Mouse (Mus musculus): ENCODE results near the gene Fez1.
A peak's percentile ranks its signal among the peaks of the same experiment; 100 is the strongest.

The Fez1 gene

DNA sequence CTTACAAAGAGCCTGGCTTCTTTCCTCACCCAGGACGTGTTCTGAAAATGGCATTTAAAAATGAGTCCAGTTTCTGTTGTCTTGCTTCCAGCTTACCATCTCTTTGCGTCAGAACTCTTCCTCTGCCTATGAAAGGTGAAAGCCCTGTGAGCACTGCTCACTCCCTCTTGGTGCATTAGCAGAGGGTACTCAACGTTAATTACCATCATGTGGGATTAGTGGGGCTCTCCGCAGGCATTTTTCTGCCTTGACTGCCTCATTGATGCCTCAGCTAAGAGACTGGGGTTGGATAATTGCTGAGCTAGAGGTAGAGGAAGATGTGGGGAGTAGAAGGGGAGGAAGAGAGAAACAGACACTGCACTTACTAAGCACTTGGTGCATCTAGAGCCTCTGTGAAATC, 24.7 kb downstream of the Fez1 start:
- no peak for DNase-seq

DNA sequence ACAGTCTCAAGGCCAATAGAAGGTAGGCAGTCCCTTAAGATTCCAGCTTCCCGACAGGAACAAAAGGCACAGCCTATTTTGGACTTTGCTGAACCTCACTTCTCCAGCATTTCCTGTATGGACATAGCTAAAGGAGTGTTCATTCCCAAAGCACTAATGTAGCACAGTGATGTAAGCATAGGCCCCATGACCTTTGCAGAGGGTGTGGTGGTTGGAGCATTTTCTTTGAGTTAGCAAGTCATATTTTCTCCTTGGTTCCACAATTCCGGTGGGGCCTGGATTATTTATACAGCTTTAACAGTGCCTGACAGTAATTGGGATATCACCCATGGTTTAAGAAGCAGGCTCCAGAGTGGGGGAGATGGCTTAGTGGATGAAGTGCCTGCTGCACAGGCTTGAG, 27.0 kb downstream of the Fez1 start:
- no peak for DNase-seq

DNA sequence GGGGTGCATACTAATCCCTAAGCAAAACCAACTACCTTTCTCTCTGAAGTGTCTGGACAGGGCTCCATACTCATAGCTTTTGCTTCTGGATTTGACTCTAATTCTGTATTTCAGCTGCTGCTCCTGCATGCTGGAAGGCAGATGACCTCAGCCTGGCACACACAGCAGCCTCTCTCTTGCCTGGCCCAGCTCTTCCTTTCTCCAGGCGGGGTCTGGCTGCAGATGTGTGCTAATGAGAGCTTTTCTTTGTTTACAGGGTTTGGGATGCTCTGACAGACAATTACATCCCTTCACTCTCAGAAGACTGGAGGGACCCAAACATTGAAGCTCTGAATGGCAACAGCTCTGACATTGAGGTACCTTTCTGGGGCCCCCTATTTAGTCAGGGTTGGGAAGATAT, 28.4 kb downstream of the Fez1 start:
- no peak for DNase-seq

DNA sequence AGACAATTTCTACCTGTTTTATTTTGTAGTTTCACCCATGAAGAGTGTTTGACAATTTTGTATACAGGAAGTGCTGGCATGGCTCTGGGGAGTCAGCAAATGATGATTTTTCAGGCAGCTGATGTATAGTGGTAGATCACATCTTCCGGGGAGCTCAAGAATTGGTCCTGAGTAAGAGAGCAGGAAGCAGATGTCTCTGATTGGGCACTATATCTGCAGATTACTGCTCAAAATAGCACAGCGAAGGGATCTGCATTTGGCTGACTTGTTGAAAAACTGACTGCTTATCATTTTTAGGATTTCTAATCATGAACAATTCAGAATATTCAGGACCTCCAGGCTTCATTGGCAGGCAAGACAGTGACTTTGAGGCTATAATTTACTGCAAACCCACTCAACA, 30.5 kb downstream of the Fez1 start:
- DNase-seq: no peak

DNA sequence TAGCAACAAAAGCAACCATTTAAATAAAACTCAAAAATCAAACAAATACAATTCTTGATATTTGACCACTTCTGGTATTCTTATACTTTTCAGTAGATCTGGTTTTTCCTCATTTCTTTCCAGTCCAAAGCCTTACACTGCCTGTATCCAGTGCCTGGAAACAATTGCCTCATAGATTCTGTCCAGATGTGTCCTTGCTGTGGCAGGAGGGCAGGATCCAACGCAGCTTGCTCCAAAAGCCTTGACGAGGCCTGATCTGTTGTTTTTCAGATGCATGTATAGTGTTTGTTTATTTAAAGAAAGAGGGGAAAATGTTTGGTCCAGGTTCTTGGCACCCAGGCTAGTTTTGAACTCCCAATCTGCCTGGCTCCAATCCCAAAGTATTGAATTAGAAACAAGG, 34.7 kb downstream of the Fez1 start:
- DNase-seq: no peak

DNA sequence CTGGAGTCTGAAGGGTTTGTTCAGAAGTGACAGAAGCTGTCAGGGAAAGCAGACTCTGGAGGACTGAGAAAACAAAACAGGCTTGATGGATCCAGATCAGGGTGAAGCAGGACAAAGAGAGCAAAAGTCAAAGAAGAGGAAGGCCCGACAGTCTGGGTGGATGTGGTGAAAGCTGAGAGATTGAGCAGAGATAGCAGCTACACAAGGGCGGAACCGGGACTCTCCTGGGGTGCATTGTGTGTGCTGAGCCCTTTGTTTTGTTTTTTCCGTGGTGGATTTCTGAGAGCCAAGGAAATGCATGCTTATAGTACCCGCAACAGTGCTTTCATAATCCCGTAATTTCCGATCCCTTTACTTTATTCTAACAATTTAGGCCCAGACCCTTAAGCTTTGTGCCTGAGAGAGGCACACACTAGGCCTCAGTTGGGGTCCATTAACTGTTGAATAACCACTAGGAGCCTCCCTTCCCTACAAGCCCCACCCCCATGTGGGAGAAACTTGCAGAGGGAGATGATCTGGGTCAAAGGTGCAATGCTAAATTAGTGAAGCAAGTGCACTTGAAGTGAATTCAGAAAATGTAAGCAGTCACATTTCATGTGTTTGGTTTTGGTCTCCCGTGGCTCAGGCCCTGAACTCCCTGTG, 35.9 kb downstream of the Fez1 start:
- DNase-seq: no peak

DNA sequence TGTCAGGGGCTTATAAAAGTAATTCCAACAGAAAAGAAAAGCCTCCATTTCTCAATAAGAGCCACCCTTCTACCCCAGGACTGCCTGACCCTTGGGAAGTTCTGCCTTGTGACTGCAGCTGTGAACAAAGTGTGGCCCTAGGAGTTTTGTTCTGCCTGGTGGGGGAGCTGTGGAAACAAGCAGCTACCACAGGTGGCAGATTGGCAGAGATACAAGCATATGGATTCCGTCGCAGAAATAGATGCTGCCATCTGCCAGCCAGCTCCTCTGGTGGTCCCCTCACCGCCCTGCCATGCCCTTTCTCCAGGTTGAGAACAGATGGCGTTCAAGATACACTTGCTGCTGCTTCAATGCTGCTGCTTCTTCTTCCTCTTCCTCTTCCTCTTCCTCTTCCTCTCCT, 37.0 kb downstream of the Fez1 start:
- DNase-seq: no peak

DNA sequence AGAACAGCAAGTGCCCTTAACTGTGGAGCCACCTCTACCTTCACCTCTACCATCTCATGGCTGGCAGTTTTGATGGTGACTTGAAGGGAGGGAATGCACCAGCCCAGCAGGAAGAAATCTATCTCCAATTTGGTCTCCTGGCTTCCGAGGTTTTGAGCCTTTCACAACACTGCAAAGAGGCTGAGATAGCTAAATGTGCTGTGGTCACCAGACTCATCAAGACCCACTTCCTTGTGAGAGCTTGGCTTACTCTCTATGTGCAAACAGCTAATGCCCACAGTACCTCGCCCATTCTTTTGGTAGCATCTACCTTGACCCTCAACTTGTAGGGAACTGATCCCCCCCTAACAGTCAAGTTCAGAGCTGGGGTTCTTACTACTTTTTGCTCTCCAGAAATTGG, 40.9 kb downstream of the Fez1 start:
- no peak for DNase-seq

DNA sequence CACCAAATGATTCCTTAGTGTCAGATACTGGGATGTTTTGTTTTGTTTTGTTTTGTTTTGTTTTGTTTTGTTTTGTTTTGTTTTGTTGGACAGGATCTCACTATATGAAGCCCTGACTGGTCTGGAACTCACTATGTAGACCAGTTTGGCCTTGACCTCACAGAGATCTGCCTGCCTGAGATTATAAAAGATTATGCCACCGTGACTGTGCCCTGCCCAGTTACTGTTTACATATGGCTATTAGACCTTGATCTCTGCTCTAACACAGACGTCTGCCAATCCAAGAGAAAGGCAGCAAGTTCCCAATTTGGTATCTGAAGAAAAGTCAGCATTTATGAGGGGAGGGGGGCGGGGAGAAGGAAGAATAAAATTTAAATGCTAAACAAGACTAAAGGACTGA, 42.0 kb downstream of the Fez1 start:
- DNase-seq: no peak

DNA sequence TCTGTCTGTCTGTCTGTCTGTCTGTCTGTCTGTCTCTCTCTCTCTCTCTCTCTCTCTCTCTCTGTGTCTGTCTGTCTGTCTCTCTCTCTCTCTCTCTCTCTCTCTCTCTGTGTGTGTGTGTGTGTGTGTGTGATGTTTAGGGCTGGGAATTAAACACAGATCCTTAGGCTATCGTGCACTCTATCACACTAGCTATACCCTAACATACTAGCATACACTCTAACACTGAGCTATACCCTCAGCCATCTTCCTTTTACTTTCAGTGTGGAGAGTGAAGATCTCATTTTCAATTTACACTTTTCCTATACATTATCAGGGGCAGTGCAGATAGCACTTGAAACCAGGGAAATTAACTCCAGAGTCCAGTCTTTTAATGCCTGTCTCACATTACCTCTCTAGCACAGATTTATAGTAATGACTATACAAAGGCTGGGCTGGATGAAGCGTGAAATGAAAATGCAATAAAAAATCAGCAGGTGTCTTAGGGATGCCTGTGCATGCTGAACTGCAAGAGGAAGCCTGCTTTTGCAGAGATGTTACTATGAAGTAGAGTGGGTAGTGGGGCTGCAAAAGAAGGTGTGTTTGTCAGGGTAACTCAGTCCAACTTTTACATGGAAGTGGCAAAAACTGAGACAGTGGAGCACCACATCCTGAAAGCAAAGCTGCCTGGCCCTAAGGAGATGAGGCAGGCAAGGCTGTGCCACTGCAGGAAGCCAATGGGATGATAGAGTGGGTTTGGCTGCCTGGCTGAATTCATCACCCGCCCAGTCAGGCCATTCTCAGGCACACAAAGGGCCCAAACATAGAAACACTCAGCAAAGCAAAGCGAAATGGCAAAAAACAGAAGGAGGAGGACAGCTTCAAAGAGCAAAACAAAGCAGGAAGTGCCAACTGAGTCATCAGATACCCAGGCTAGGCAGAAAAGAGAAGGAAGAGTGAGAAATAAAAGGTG, 43.5 kb downstream of the Fez1 start:
- no peak for DNase-seq

DNA sequence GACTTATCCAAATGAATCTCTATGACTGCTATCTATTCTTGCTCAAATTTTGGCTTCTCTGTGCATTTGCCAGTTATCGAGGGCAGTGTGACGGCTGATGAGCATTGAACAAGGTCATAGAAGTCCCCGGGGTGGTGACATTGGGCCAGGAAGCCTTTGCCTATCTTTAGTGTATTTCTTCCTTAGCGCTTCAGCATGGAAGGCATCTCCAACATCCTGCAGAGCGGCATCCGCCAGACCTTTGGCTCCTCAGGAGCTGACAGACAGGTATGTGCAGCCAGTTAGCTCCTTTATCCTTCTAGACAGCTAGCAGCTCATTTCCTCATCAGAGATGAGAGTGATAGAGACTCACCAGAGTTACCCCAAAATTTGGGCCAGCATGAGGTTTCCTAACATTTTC, 47.0 kb downstream of the Fez1 start:
- no peak for DNase-seq

DNA sequence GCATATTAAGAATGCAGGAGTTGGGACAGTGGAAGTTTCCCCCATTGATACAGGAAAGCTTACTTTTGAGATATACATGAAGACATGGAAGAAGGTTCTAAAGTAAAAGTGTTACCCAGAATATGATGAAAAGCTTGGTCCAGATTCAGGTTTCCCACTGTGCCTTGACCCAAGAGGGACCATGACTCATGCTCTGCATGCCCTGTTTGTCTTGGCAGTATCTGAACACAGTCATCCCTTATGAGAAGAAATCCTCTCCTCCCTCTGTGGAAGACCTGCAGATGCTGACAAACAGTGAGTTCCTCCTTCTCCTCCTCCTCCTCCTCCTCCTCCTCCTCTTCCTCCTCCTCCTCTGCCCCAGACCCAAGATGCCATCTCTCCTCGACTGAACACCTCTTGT, 48.6 kb downstream of the Fez1 start:
- DNase-seq: no peak

DNA sequence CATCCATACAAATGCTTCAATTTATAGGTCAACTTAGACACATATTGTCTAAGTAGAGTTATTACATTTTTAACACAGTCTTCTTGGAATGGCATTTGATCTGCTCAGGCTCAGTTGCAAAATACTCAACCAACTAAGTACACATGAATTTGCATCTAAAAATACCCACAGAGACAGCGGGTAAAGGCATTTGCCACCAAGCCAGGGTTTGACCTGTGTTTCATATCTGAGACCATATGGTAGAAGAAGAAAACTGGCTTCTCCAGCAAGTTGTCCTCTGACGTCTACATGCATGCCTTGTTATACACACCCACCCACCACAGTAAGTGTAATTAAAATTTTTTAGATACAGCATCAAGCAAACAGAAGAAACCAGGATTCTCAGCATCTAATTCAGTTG, 52.1 kb downstream of the Fez1 start:
- DNase-seq: no peak

DNA sequence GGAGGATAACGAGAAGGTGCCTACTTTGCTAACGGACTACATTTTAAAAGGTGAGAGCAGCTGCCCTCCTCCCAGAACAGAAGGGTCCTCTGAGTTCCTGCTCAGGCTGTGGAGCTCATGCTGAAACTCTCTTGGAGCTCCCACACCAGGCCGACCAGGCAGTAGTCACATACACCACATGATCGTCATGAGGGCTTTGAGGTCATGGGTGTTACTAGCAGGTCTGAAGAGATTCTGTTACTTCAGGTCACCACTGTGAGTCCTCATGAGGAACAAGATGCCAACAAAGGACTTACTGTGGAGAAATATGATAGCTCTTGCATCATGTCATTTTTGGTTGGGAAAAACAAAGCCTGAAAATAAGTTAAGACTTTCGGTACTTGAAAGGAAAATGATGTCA, 54.6 kb downstream of the Fez1 start:
- no peak for DNase-seq

DNA sequence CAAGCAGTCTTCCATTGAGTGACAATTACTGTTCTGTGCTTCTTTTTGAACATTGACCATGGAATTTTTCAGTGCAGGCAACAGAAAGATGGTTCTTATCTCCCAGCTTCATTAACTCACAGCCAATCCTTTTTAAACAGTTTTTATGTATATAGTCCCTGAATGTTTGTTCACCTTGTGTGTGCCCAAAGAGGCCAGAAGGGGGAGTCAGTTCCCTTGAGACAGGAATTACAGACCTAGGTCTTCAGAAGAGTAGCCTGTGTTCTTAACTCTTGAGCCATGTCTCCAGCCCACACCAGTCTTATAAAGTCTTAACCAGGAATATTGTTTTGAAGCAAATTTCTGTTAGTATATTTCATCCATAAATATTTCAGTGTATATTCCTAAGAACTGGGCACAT, 55.1 kb downstream of the Fez1 start:
- DNase-seq: no peak

DNA sequence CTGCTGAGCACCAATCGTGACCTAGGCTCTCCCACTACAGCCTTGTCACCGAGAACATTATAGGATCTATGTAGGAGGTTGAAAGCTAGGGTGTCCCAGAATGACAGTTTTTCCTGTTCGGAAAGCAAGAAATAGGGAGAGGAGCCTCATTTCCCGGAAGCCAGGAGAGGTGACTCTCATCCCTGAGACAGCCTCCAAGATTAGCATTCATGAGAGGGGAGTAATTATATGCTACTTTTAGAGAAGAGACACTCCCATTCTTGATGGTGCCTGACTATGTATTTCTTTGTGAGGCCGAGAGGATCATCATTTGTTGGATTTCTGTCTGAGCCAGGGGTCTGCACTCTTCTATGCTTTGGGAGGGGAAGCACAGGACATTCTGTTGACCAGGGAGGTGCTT, 60.0 kb downstream of the Fez1 start:
- DNase-seq: no peak

DNA sequence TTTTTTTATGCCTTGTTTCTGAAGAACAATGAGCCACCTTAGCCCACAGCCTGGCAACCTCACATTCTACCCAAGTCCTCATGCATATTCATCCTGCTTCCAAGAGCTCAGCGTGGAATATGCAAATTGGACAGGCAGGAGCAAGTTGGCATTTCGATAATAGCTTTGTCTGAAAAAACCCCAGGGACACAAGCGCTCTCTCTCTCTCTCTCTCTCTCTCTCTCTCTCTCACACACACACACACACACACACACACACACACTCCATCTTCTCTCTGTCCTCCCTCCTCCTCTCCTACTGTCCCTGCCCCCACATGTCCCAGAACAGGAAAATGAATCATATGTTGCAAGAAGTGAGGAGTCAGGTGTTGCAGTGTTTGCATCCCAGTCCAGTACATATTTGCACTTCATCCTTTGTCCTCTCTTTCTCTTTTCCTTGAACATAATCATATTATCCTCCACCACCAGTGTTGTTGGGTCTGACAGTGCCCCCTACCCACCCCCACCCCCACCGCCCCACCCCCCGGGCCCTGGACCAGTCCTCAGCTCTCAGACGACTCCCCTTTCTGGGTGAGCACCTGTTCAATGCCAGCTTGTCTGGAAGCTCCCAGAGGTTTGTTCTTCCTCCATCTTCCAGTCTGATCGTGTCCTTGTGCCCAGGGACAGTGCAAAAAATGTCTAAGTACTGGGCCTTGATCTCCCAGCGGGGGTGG, 60.5 kb downstream of the Fez1 start:
- no peak for DNase-seq

DNA sequence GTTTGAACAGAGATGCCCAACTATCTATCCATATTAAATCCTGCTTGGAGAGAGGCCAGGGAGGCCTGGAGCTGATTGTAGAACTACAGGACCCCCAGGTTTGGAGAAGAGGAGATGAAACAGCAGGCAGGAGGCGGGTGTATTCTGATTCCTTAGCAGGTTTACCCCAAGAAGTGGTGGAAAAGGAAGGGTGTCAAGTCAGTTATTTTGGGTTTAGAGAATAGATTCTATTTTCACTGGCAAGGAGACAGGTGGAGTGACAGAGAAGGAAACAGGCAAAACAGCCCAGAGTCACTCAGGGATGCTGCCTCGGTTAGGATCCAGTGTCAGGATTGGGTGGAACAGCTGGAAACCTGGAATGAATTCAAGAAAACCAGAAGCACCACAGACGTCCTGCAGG, 61.9 kb downstream of the Fez1 start:
- no peak for DNase-seq

DNA sequence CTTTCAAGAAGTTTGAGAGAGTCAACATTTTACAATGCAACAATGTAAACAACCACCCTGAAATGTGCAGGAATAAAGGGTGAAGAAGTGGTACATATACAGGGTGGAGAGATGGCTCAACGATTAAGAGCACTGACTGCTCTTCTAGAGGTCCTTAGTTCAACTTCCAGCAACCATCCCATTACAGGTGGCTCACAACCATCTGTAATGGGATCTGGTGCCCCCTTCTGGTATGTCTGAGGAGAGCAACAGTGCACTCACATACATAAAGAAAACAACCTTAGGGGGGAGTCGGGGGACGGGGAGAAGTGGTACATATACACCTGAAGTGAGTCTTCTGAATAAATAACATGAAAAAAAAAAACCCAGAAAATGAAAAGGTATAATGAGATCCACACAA, 63.6 kb downstream of the Fez1 start:
- DNase-seq: peak; percentile 17

DNA sequence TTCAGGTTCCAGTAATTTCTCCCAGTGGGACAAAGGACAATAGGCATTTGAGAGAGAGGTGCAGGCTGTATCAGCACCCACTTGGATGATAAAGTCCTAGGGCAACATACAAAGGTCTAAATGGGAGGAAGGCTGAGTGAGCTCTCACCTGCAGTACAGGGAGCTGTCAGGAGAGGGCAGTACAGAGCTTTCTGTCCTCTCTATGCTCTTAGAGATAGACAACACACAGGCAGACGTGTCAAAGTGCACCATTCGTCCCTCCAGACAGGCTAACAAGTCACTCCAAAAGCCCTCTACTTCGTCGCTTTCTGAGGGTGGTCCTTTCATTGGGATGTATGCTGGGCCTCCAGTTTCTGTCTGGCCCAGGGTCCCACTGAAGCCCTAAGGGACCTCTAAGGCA, 68.9 kb downstream of the Fez1 start:
- DNase-seq: peak; percentile 37

DNA sequence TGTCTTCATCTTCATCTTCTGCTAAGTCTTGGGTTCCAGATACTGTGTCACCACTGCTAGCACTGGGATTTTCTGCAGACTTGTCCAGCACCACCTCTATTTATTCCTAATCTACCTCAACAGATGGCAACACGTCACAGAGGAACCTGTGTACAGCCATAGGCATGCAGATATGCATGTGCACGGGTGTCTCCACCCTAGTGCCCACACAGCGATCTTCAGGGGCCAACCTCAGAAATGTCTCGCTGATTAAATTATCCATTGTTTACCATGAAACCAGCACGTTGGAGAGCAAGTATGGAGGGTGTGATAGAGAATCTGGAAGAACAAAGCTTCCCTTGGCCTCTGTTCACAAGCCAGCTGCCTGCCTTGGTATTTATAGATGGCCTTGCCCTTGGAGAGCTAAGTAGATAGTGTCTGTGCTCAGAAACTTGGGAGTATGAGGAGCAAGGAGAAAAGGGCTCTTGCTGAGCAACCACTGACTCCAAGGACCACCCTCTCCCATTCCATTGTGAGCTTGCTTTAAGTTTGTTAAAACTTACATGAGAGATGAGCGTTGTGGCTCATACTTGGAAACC, 71.8 kb downstream of the Fez1 start:
- no peak for DNase-seq

DNA sequence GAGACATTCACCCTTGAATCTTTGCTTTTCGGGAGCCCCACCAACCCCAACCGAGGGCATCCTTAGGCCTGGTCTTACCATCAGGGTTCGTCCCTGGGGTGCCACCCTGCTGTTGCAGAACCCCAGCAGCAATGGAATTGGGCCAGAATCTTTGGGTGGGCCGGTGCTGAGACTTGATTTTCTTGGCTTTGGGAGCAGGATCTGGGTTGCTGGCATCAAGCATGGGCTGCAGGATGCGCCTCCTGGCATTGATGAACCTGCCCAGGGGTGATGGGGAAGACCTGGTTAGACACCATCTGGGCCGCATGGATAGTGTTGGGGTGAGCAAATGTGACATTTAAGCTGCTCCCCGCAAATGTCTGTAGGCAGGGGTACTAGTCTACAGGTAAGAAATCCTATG, 72.6 kb downstream of the Fez1 start:
- DNase-seq: no peak

DNA sequence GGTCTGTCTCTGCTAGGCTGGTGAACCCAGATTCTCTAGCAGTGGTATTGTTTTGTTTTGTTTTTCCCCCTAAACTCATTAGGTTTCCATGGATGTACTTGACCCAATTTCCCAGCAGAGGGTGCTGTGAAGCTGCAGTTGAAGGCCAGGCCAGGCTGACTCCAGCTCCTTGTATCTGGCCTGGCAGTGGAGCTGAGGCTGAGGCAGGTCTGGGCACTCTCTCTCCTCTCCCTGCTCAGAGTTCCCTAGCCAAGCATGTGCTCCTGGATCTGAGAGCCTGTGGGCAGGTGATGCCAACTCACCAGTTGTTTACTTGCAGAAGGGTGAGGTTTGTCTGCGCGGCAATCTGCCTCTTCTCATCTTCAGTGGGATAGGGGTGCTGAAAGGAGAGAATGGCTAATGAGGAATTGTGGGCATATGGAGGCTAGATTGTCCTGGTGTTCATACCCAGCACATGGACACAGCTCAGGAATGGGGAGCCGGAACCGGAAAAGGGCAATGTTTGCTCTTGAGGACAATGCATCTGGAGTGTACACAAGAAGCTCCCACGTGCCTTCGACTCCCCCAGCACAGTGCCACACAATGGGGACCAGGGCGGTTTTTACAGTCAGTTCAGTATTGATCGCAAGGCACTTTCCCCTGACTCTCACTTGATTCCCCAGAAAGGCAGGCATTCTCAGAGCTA, 73.5 kb downstream of the Fez1 start:
- peak; percentile 27 for DNase-seq
